Mouse (Mus musculus): Measurements from ENCODE around the gene Gtf2ird1.

GRCm38 (mm10) chr5:134350660-134351059, 105.9 kb downstream of the Gtf2ird1 start:
- TF ChIP-seq CTCF (IDR thresholded peaks at IDR 0.05; ENCODE audit: low read depth, low read length) (no peak), POLR2A (IDR thresholded peaks at IDR 0.05; ENCODE audit: insufficient read depth, low read length) (no peak), EP300 (IDR thresholded peaks at IDR 0.05; ENCODE audit: insufficient read depth, low read depth, low read length) (no peak)

All from ES-Bruce4 (cell line).